Mouse (Mus musculus) liver, embryonic 14.5 days (tissue): ENCODE measurements around the gene Tmem102.

Source experiments
- CTCF ChIP-seq: IDR thresholded peaks from 2 replicates; pipeline ENCODE4 v1.5.1; 2016; ENCODE audit warnings: antibody characterized with exemption, low read depth, control low read depth
- EP300 ChIP-seq: IDR thresholded peaks from 2 replicates; pipeline ENCODE4 v1.6.1; 2016; ENCODE audit warnings: antibody characterized with exemption, low read depth

DNA sequence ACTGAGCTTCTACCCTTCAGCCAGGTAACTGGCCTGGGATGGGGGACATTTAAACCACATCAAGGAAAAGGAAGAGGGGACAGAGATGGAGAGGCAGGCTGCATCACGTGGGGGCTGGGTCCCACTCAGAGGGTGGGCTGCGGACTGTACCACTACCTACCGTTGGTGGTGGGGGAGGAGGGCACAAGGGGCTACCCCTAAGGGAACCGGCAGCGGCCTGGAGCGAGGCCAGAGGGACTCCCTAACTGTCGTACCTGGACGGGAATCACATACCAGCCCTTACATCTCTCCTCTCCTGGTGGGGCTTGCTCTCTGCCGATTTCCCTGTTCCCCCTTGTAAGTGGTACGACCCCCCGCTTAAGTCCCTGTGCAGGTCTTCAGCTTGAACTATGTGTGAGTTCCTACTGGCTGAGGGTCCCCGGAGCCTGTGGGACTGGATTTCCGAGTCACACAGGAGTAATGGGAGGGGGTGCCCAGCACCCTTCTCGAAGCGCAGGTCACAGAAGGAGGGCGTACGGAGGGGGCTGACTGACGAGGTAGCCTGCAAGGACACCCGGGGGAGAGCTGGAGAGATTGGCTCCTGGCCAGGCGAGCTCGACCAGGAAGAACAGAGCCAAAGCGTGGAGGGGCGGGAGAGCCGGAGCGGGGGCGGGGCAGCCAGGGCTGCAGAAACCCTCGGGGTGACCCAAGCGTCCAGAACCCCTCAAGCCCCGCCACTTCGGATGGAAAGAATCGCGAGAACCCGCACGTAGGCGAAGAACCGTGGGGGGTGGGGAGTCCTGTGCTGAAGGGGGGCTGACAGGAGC, 4.8 kb downstream of the Tmem102 start:
- TF ChIP-seq EP300 (no peak), CTCF (no peak)
